Mouse (Mus musculus) ZHBTc4 (cell line): ENCODE measurements around the gene Fam78a.
"Not testable (repeated sequence)": the region's sequence is repeated elsewhere in the genome, so short reads cannot be mapped to it uniquely, and the experiment has no call there.

Source experiments
- DNase-seq: peaks from one replicate; pipeline ENCODE4 v3.0.0-alpha.2; 2011; ENCODE audit warnings: low read depth, low spot score

Gene Fam78a

GRCm38 (mm10) chr2:32043836-32044235 lies 40.8 kb downstream of the Fam78a start:
- no peak for DNase-seq

- no peak for DNase-seq
Observed at GRCm38 (mm10) chr2:32041087-32041486, 43.6 kb downstream of the Fam78a start.

GRCm38 (mm10) chr2:32040646-32041045 lies 44.0 kb downstream of the Fam78a start:
- not testable (repeated sequence) for DNase-seq

- DNase-seq, result no peak
Observed at GRCm38 (mm10) chr2:32038661-32039081, 46.0 kb downstream of the Fam78a start.

- no peak for DNase-seq
Observed at GRCm38 (mm10) chr2:32037279-32037858, 47.3 kb downstream of the Fam78a start.

DNA sequence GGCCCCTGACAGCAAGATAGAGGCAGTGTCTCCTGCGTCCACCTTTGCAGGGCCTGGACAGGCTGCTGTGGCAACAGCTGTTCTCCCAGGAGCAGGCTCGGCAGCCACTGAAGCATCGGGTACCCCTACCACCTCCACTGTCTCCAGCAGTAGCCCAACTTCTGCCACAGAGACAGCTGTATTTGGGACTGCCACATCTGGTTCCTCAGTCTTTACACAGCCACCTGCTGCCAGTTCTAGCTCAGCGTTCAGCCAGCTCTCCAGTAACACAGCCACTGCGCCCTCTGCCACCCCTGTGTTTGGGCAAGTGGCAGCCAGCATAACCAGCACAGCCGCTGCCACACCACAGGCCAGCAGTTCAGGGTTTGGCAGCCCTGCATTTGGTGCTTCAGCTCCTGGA lies 50.5 kb downstream of the Fam78a start:
- no peak for DNase-seq

GRCm38 (mm10) chr2:32033436-32033835 lies 51.2 kb downstream of the Fam78a start:
- no peak for DNase-seq

DNA sequence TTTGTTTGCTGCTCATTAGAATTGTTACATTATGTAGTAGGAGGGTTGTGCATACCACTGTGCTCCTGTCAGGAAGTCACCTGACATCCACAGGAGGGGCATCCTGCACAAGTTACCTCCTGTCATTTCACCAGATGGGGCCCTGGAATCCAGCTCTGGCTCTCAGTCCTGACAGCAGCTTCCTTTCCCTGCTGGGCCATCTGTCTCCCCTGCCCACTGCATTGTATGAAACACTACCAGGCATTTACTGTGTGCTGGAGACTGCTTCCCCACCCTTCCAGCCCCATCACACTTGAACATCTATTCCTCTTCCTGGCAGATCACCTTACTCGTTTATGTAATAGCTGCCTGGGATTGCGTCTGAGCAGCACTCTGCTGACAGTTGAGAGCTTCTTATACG lies 55.0 kb downstream of the Fam78a start:
- peak; percentile 15 for DNase-seq

- DNase-seq, result no peak
Observed at GRCm38 (mm10) chr2:32024372-32024771, 60.3 kb downstream of the Fam78a start.

DNA sequence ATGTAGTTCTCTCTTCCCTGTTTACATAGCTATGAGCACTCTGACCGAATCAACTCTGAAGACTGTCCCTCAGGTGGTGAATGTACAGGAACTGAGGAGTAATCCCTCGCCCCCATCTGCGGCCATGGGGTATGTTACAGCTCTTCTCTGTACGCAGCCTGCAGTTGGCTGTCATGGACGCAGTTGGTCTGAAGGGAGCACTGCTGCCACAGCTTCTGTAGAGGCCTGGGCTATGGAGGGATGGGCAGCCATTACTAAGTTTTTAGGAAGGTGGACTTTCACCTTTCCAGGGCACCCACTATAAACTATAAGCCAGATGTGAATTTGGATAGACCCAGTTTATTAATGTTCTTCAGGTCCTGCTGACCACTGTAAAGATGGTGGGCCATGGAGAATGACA lies 64.4 kb downstream of the Fam78a start:
- no peak for DNase-seq

- no peak for DNase-seq
Observed at GRCm38 (mm10) chr2:32019704-32020103, 65.0 kb downstream of the Fam78a start.

DNA sequence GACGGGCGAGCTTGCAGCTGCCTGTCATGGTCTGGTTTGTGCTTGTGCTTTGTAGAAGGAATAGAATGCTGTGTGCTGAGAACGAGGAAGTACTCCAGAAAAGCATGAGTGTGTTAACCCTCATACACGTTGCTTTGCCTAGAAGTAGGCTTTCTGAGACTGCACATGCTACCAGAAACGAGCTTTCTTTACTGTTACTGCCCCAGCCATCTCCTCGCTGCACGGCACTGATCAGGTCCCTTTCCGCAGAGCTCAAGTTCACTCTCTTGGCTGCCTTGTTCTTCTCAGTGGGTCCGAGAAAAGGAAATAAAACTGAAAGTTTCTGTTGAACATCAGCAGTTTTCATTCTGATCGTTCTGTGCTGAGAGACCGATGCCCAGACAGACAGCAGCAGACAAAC lies 75.9 kb downstream of the Fam78a start:
- DNase-seq, result no peak

- DNase-seq, result no peak
Observed at GRCm38 (mm10) chr2:32008311-32008710, 76.3 kb downstream of the Fam78a start.
